Mouse (Mus musculus) stomach, postnatal 0 days (tissue): ENCODE measurements around the gene Atxn10.

Source experiments
- CTCF ChIP-seq: IDR thresholded peaks from 2 replicates; pipeline ENCODE4 v1.5.1; 2016; ENCODE audit warnings: antibody characterized with exemption, low read depth, mild to moderate bottlenecking, moderate library complexity
- EP300 ChIP-seq: optimal IDR thresholded peaks from 2 replicates; pipeline ENCODE3; 2016; ENCODE audit warnings: antibody characterized with exemption

- no peak for TF ChIP-seq CTCF
- TF ChIP-seq EP300 = no peak
These were observed 126.1 kb downstream of the Atxn10 start for GRCm38 (mm10) chr15:85462138-85462537.
